Mouse (Mus musculus) liver, postnatal 0 days (tissue): ENCODE data around the gene Slc16a5. TPM values are rescaled to one million over a fixed set of nuclear protein-coding genes. Genes with fewer than 3 reads are reported as not detected.
"Not testable (repeated sequence)": the region's sequence is repeated elsewhere in the genome, so short reads cannot be mapped to it uniquely, and the experiment has no call there.

Experiments
- ATAC-seq: fragments of 200-750 bp; cut with Nextera tagmentation; 2 replicates; pipeline ENCODE4 v1.8.0; 2017; ENCODE audit warnings: mild to moderate bottlenecking, moderate library complexity
- DNase-seq: peaks from one replicate; pipeline ENCODE4 v3.0.0-alpha.2; 2016
- H3K27ac ChIP-seq: fragments of 300-500 bp; sonication (generic); 2 replicates; pipeline ENCODE4 v1.5.1; 2014; ENCODE audit warnings: antibody characterized with exemption, moderate library complexity, mild to moderate bottlenecking, low read depth
- H3K27me3 ChIP-seq: fragments of 300-500 bp; sonication (generic); 2 replicates; pipeline ENCODE4 v1.6.1; 2014; ENCODE audit warnings: low read length, control low read depth, mixed read lengths; ENCODE audit not compliant: insufficient read depth
- H3K36me3 ChIP-seq: fragments of 300-500 bp; sonication (generic); replicated peaks from 2 replicates; pipeline ENCODE4 v1.6.1; 2014; ENCODE audit warnings: mild to moderate bottlenecking, control low read depth, low read length, moderate library complexity, mixed read lengths; ENCODE audit not compliant: insufficient read depth
- H3K4me1 ChIP-seq: fragments of 300-500 bp; sonication (generic); 2 replicates; pipeline ENCODE4 v1.6.1; 2014; ENCODE audit warnings: antibody characterized with exemption, mild to moderate bottlenecking, control low read depth; ENCODE audit not compliant: insufficient read depth
- H3K4me2 ChIP-seq: fragments of 300-500 bp; sonication (generic); 2 replicates; pipeline ENCODE4 v1.6.1; 2014; ENCODE audit warnings: low read depth, mild to moderate bottlenecking, low read length, moderate library complexity, mixed read lengths
- H3K4me3 ChIP-seq: fragments of 300-500 bp; sonication (generic); 2 replicates; pipeline ENCODE4 v1.5.1; 2014; ENCODE audit warnings: low read depth, low read length
- H3K9ac ChIP-seq: fragments of 300-500 bp; sonication (generic); replicated peaks from 2 replicates; pipeline ENCODE4 v1.6.1; 2014; ENCODE audit warnings: mild to moderate bottlenecking, moderate library complexity
- H3K9me3 ChIP-seq: fragments of 300-500 bp; sonication (generic); 2 replicates; pipeline ENCODE4 v1.6.1; 2016; ENCODE audit warnings: mild to moderate bottlenecking, control low read depth, low read length, mixed read lengths
- CTCF ChIP-seq: sonication (generic); IDR thresholded peaks from 2 replicates; pipeline ENCODE4 v1.5.1; 2016; ENCODE audit warnings: antibody characterized with exemption, low read depth
- EP300 ChIP-seq: IDR thresholded peaks from 2 replicates; pipeline ENCODE4 v1.6.1; 2016; ENCODE audit warnings: antibody characterized with exemption, low read depth, mild to moderate bottlenecking
- WGBS: fragments of 180-500 bp; shearing (Covaris S2); extraction: QIAGEN DNeasy Blood & Tissue Kit; methylation state at CpG from one replicate; pipeline ENCODE4 v1.1.7; 2014; ENCODE audit not compliant: insufficient replicate concordance; 5-methylcytosine and 5-hydroxymethylcytosine counted together
- polyA plus RNA-seq: library from polyadenylated mRNA; unstranded; fragments of >200 nt; fragmentation: Nextera tagmentation; extraction: Ambion mirVana; gene quantifications from 2 replicates; pipeline ENCODE4 v1.2.1, GENCODE M21; 2015

The Slc16a5 gene
- polyA plus RNA-seq, 1 experiment from 2014 or later: 10.4 TPM

DNA sequence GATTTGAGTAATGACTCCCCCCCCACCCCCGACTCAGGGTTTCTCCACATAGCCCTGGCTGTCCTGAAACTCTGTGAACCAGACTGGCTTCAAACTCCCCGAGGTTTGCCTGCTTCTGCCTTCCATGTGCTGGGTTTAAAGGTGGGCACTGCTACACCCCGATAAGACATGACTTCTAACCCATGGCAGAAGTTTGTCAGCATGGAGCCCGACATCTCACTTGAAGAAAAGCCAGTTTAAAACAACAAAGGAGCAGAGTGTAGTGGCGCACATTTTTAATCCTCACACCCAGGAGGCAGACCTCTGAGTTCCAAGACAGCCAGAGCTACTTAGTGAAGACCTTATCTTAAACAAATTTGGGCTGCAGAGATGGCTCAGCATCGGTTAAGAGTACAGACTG, 30.1 kb downstream of the Slc16a5 start:
- Histone ChIP-seq H3K9me3 (no peaks in the 10 kb centered on the region), H3K4me3 (peak overlapping the region; percentile 70), H3K36me3 (peaks cover 21% of the 10 kb centered on the region), H3K4me2 (peak overlapping the region; percentile 66), H3K9ac (peak overlapping the region; percentile 72), H3K4me1 (peaks cover 12% of the 10 kb centered on the region), H3K27me3 (no peaks in the 10 kb centered on the region), H3K27ac (no peak overlapping the region; the same call in 1 of the 2 replicates)
- TF ChIP-seq EP300 (no peak), CTCF (no peak)
- WGBS: 27% methylated on average over 6 of the region's 6 CpGs
- DNase-seq: no peak
- no peak for ATAC-seq

DNA sequence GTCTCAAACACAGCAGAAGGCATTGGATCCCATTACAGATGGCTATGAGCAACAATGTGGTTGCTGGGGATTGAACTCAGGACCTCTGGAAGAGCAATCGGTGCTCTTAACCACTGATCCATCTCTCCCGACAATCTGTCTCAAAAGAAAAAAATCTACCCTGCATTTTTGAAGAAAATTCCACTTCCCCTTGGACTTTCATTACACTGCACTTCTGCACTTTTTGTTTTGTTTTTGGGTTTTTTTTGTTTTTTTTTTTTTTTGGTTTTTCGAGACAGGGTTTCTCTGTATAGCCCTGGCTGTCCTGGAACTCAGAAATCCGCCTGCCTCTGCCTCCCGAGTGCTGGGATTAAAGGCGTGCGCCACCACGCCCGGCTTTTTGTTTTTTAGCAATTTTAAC, 34.3 kb downstream of the Slc16a5 start:
- H3K9ac ChIP-seq, H3K4me3 ChIP-seq, H3K9me3 ChIP-seq, DNase-seq, H3K4me1 ChIP-seq, H3K4me2 ChIP-seq, H3K27me3 ChIP-seq, ATAC-seq, H3K27ac ChIP-seq: not testable (repeated sequence)
- 89% methylated on average over 9 of the region's 9 CpGs for WGBS
- peaks cover 37% of the 10 kb centered on the region for H3K36me3 ChIP-seq

DNA sequence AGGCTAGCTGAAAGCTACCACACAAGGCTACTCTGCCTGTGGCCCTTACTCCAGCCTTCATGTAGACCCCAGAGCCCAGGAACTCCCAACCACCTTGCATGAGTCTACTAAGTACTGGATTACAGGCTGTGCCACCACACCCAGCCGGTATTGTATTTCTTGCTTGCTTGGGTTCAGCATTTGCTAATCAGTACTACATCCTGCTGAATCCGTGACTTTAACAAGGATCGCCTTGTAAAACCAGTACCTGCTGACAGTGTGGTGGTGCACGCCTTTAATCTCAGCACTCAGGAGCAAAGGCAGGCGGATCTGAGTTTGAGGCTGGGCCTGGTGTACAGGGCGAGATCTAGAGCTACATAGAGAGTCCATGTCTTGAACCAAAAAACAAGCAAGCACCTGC, 40.4 kb downstream of the Slc16a5 start:
- DNase-seq: no peak
- no peak overlapping the region for H3K4me2 ChIP-seq
- H3K9ac ChIP-seq: no peak overlapping the region
- no peak for ATAC-seq
- no peak overlapping the region for H3K27ac ChIP-seq
- H3K4me3 ChIP-seq: no peak overlapping the region
- H3K4me1 ChIP-seq: peaks cover 23% of the 10 kb centered on the region
- TF ChIP-seq EP300 (no peak), CTCF (no peak)
- H3K36me3 ChIP-seq: peaks cover 48% of the 10 kb centered on the region
- H3K9me3 ChIP-seq: no peaks in the 10 kb centered on the region
- 89% methylated on average over 6 of the region's 6 CpGs for WGBS
- H3K27me3 ChIP-seq: no peaks in the 10 kb centered on the region

DNA sequence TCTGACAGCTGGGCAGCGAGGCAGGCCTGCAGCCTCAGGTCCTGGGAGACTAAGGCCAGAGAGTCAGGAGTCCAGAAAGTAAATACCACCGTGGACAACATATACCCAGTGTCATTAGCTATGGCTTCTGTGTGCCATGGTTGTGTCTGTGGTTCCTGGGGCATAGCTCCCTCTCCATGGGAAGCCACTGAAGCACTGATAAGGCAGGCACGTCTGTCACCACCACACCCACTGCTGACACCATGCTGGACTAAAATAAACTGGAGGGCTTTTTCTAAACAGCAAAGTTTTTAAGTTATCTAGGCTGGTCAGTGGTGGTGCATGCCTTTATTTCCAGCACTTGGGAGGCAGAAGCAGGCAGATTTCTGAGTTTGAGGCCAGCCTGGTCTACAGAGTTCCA, 44.3 kb downstream of the Slc16a5 start:
- no peaks in the 10 kb centered on the region for H3K27me3 ChIP-seq
- TF ChIP-seq EP300 (no peak), CTCF (no peak)
- peaks cover 56% of the 10 kb centered on the region for H3K4me1 ChIP-seq
- peaks cover 11% of the 10 kb centered on the region for H3K36me3 ChIP-seq
- H3K4me2 ChIP-seq: peak overlapping the region; percentile 61
- no peak overlapping the region for H3K4me3 ChIP-seq
- ATAC-seq (peak; percentile 57), DNase-seq (peak; percentile 36)
- no peaks in the 10 kb centered on the region for H3K9me3 ChIP-seq
- peak overlapping the region; percentile 74 for H3K27ac ChIP-seq
- H3K9ac ChIP-seq: 0 out of 2 replicates have a peak overlapping the region, but pooled peaks have one; percentile 11
- 41% methylated on average over 3 of the region's 3 CpGs for WGBS

DNA sequence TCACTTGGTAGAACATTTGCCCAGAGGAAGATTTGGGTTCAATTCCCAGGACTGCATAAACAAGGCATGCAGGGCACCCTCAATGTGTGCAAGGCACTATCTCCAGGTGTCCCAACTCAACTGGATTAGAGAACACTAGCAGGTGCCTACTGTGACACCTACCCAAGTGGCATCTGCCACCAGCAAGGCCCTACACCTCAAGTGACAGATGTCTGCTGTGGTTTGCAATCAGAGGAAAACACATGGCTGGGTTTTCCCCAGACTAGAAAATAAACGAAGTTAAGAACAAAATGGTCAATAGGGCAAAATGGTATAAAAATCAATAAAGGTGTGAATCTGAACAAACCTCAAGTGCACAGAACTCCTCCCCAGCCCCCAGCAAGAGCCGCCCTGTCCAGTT, 45.8 kb downstream of the Slc16a5 start:
- ATAC-seq (peak; percentile 12; the same call in 1 of the 2 replicates), DNase-seq (no peak)
- no peaks in the 10 kb centered on the region for H3K9me3 ChIP-seq
- H3K4me2 ChIP-seq: no peak overlapping the region
- no peaks in the 10 kb centered on the region; the same call in 1 of the 2 replicates for H3K36me3 ChIP-seq
- H3K9ac ChIP-seq: no peak overlapping the region; the same call in 1 of the 2 replicates
- 50% methylated on average over 2 of the region's 2 CpGs for WGBS
- TF ChIP-seq CTCF: no peak
- peak; percentile 17; the same call in 1 of the 2 replicates for TF ChIP-seq EP300
- H3K4me3 ChIP-seq: no peak overlapping the region
- peak overlapping the region; percentile 74 for H3K27ac ChIP-seq
- H3K27me3 ChIP-seq: no peaks in the 10 kb centered on the region
- H3K4me1 ChIP-seq: peaks cover 70% of the 10 kb centered on the region

DNA sequence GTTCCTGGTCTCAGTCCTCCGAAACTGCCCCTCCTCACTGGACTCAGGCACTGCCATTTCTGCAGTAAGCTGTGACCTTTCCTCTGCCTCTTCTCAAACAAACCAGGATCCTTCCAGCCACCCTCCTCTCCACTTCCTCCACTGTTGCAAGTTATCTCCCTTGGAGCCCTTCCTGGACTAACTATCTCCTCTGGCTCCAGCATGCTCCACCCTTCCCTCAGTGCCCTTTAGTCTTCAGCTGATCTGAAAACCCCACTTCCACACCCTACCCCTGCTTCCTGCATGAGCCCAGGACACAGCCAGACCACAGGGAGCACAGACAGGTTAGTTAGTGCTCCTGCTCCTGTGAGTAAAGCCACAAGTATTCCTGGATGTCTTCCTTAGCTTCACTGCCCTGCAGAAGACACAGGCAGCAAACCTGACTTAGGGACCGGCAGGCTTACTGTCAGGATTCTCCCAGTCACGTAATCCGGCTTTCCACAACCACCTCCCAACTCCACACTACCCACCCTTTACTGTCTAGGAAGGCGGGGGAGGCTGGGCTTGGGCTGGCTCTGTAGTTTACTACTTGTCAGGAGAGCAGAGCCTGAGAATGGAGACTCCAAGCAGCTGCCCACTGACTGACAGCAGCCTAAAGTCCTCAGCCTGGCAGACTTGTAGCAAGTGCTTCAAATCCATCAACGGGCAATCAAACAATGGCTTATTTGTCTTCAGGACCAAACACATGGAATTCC, 47.7 kb downstream of the Slc16a5 start:
- no peak for TF ChIP-seq CTCF
- no peak for TF ChIP-seq EP300
- Histone ChIP-seq H3K9me3 (no peaks in the 10 kb centered on the region), H3K27ac (peak overlapping the region; percentile 91), H3K27me3 (no peaks in the 10 kb centered on the region), H3K9ac (peak overlapping the region; percentile 47), H3K4me1 (peaks cover 70% of the 10 kb centered on the region), H3K4me3 (peak overlapping the region; percentile 26; the same call in 1 of the 2 replicates), H3K4me2 (peak overlapping the region; percentile 95), H3K36me3 (no peaks in the 10 kb centered on the region; the same call in 1 of the 2 replicates)
- 36% methylated on average over 6 of the region's 6 CpGs for WGBS
- DNase-seq: no peak
- ATAC-seq: no peak
